Mouse (Mus musculus): ENCODE results near the gene Cldn10. TPM values are rescaled to one million over a fixed set of nuclear protein-coding genes. Genes with fewer than 3 reads are reported as not detected.

Cldn10 gene
- polyA plus RNA-seq, 1 experiment = 0.89 TPM

DNA sequence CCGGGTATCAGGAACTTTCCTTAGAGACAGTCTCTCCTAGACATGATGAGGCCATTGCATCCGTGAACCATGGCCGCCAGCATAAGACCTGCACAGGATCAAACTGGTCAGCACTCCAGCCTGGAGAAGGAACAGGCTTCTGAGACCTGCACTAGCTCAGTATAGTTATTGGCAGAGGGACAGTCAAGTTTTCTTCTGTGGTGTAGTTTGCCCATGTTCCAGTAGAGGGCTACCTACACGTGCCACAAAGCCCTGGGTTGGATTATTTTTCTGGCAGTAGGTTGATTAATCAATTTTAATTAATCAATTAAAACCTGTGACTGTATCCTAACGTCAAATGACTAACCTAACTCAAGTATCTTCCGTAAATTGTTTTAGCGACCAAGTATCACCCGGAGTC is 131.3 kb downstream of the Cldn10 start:
- no peak for DNase-seq
- Histone ChIP-seq H3K27ac (ENCODE audit: control insufficient read depth, insufficient read depth, low read length) (no peak overlapping the region), H3K4me1 (replicated peaks; ENCODE audit: control insufficient read depth, insufficient read depth, low read length) (peaks cover 23% of the 10 kb centered on the region), H3K4me3 (ENCODE audit: control insufficient read depth, insufficient read depth, low read length) (no peak overlapping the region), H3K36me3 (ENCODE audit: control insufficient read depth, insufficient read depth, low read length) (peaks cover 15% of the 10 kb centered on the region), H3K27me3 (ENCODE audit: control insufficient read depth, insufficient read depth, low read length) (no peaks in the 10 kb centered on the region)
- TF ChIP-seq CTCF (IDR thresholded peaks at IDR 0.05; ENCODE audit: borderline replicate concordance, control insufficient read depth, extremely low read depth, insufficient read depth, low read length, poor library complexity) (no peak), POLR2A (IDR thresholded peaks at IDR 0.05; ENCODE audit: control insufficient read depth, extremely low read depth, insufficient read depth, low read length, poor library complexity) (no peak)
- 73% methylated on average over 8 of the region's 8 CpGs for WGBS

DNA sequence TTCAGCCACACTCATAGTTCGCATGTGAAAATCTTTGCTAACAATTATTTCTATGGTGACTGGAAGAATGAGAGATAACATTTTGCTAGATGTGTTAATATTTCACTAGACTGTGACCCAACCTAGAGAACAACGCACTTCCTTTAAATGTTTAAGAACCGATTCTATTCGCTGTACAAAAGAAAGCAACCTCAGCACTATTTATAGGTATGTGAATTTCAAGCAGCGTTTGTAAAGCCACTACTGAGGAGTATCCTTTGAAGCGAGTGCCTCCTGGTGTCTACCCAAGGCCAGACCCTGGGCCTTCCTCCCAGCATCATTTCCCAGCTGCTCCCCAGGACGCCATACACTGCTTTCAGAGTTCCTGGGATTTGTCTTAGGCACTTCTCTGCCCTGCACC is 132.9 kb downstream of the Cldn10 start:
- Histone ChIP-seq H3K36me3 (ENCODE audit: control insufficient read depth, insufficient read depth, low read length) (peaks cover 15% of the 10 kb centered on the region), H3K4me3 (ENCODE audit: control insufficient read depth, insufficient read depth, low read length) (no peak overlapping the region), H3K4me1 (replicated peaks; ENCODE audit: control insufficient read depth, insufficient read depth, low read length) (peaks cover 30% of the 10 kb centered on the region), H3K27me3 (ENCODE audit: control insufficient read depth, insufficient read depth, low read length) (no peaks in the 10 kb centered on the region), H3K27ac (ENCODE audit: control insufficient read depth, insufficient read depth, low read length) (no peak overlapping the region)
- no peak for DNase-seq
- 55% methylated on average over 7 of the region's 7 CpGs for WGBS
- TF ChIP-seq CTCF (IDR thresholded peaks at IDR 0.05; ENCODE audit: borderline replicate concordance, control insufficient read depth, extremely low read depth, insufficient read depth, low read length, poor library complexity) = no peak
- no peak for TF ChIP-seq POLR2A (IDR thresholded peaks at IDR 0.05; ENCODE audit: control insufficient read depth, extremely low read depth, insufficient read depth, low read length, poor library complexity)

DNA sequence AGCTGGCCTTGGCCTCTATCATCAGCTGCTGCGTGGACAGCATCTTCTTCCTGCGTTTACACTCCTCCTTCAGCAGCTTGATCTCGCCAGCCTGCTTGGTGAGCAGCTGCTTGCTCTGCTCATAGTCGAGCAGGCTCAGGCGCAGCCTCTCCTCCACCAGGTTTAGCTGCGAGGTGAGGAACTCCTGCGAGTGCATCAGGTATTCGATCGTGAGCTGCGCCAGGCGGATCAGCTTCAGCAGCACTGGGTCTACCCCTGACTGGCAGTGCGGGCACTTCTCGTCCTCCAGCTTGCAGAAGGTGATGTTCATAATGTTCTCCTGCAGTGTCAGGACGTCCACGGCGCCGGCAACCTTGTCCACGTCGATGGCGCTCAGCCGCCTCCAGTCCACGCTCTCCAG is 134.5 kb downstream of the Cldn10 start:
- DNase-seq = no peak
- H3K4me3 ChIP-seq (ENCODE audit: control insufficient read depth, insufficient read depth, low read length) = peak overlapping the region; percentile 6; the same call in 1 of the 2 replicates
- no peak overlapping the region for H3K27ac ChIP-seq (ENCODE audit: control insufficient read depth, insufficient read depth, low read length)
- TF ChIP-seq POLR2A (IDR thresholded peaks at IDR 0.05; ENCODE audit: control insufficient read depth, extremely low read depth, insufficient read depth, low read length, poor library complexity) (no peak), CTCF (IDR thresholded peaks at IDR 0.05; ENCODE audit: borderline replicate concordance, control insufficient read depth, extremely low read depth, insufficient read depth, low read length, poor library complexity) (no peak)
- no peaks in the 10 kb centered on the region for H3K27me3 ChIP-seq (ENCODE audit: control insufficient read depth, insufficient read depth, low read length)
- peaks cover 38% of the 10 kb centered on the region for H3K4me1 ChIP-seq (replicated peaks; ENCODE audit: control insufficient read depth, insufficient read depth, low read length)
- WGBS = 80% methylated on average over 22 of the region's 22 CpGs
- peaks cover 13% of the 10 kb centered on the region for H3K36me3 ChIP-seq (ENCODE audit: control insufficient read depth, insufficient read depth, low read length)

DNA sequence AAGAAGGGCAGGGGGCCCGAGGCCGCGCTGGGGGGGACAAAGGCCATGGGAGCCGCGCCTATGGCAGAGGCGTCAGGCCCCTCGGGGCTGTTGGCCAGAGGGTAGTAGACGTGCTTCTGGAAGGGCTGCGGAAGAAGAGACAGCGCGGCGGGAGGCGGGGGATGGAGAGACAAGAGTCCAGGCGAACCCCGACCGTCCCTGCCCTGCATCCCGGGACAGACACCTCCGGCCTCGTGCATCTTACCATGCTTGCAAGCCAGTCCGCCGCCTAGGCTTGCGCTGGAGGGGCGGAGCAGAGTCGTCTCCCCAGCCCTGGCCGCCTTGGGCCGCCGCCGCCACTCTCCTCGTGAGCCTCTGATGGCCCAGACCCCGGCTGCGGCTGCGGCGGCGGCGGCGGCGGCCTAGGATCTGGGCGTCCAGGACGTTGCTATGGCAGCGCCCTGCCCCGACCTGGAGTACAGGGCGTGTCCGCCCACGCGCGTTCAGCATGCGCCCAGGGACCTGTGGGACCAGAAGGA is 135.0 kb downstream of the Cldn10 start:
- H3K27me3 ChIP-seq (ENCODE audit: control insufficient read depth, insufficient read depth, low read length) = no peaks in the 10 kb centered on the region
- peak overlapping the region; percentile 6 for H3K4me3 ChIP-seq (ENCODE audit: control insufficient read depth, insufficient read depth, low read length)
- H3K36me3 ChIP-seq (ENCODE audit: control insufficient read depth, insufficient read depth, low read length) = peaks cover 13% of the 10 kb centered on the region
- no peak for TF ChIP-seq CTCF (IDR thresholded peaks at IDR 0.05; ENCODE audit: borderline replicate concordance, control insufficient read depth, extremely low read depth, insufficient read depth, low read length, poor library complexity)
- TF ChIP-seq POLR2A (IDR thresholded peaks at IDR 0.05; ENCODE audit: control insufficient read depth, extremely low read depth, insufficient read depth, low read length, poor library complexity) = no peak
- no peak for DNase-seq
- 35% methylated on average over 47 of the region's 47 CpGs for WGBS
- H3K27ac ChIP-seq (ENCODE audit: control insufficient read depth, insufficient read depth, low read length) = no peak overlapping the region
- peaks cover 40% of the 10 kb centered on the region for H3K4me1 ChIP-seq (replicated peaks; ENCODE audit: control insufficient read depth, insufficient read depth, low read length)

Other genes starting within 250 kb of the Cldn10 start
- gene Abcc4, start 81.7 kb upstream of the Cldn10 start, polyA plus RNA-seq (2012; rRNA removed) = 5.5 and 5.8 TPM in 2 replicates
- 70.1 and 85.2 TPM in 2 replicates for gene Dzip1, start 137.6 kb downstream of the Cldn10 start, polyA plus RNA-seq (2012; rRNA removed)
- 29.8 and 31.8 TPM in 2 replicates for gene Dnajc3, start 150.1 kb downstream of the Cldn10 start, polyA plus RNA-seq (2012; rRNA removed)